Mouse (Mus musculus) testis, adult 2 months (tissue): Measurements from ENCODE around the gene Mrpl33.

Source experiments
- CTCF ChIP-seq: fragments of 200-500 bp; IDR thresholded peaks from 2 replicates; pipeline ENCODE4 v1.5.1; 2012; ENCODE audit warnings: low read depth, mild to moderate bottlenecking, inconsistent platforms, low read length, moderate library complexity; ENCODE audit not compliant: control insufficient read depth, insufficient read depth, insufficient replicate concordance
- POLR2A ChIP-seq: fragments of 200-500 bp; IDR thresholded peaks from 2 replicates; pipeline ENCODE4 v1.6.1; 2012; ENCODE audit warnings: low read depth, mild to moderate bottlenecking, inconsistent platforms, low read length, moderate library complexity; ENCODE audit not compliant: control insufficient read depth

DNA sequence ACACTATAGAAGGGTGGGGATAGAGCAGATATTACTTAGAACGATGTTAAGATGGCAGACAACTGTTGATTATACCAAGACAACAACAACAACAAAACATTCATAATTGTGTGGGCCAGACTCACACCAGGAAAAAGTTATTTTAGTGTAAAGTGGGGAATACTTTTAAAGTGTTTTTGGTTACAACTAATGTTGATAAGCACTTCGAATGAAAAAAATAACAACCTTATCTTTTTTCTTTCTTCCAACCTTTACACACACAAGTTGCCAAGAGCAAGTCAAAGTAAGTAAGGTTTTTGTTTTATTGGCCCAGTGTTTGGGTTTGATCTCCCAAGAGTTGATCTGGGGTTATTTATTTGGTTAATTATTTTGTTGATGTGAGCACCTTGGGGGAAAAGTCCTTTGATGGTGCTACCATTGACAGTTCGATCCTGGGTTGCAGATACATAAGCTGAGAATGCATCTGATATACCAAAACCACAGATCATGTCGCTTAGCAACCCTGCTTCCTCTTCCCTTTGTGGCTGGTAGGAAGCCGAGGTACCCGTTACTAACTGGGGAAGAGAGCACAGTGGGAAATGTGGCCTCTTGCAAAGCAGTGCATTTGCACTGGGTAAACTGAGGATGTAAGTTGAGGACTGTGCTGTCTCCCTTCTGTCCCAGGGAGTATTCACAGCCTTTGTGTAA lies 17.7 kb downstream of the Mrpl33 start:
- TF ChIP-seq CTCF (no peak), POLR2A (no peak)
